Mouse (Mus musculus): ENCODE measurements around the gene Cope. TPM values are rescaled to one million over a fixed set of nuclear protein-coding genes. Genes with fewer than 3 reads are reported as not detected.

The Cope gene
- polyA plus RNA-seq, 1 experiment from 2014 or later: 271 TPM

DNA sequence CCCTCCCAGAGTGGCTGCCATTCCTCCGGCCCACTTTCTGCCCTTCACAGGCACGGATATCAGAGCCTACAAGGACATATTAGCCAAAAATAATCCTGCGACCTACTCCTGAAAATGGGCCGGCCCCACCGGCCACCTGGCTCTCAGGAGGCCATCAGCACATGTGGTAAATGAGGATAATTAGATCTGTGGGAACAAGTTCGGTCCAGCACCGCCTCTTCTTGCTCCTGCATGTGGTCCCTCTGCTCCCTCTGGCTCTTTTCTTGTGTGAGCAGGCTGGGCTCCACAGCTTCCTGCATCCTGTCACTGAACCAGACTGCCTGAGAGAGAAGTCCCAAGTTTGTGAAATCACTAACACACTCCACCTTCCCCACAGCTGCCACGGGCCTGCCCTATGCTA, 23.1 kb upstream of the Cope start:
- Histone ChIP-seq H3K4me1 (replicated peaks) (peaks cover 19% of the 10 kb centered on the region), H3K9me3 (no peaks in the 10 kb centered on the region), H3K9ac (0 out of 2 replicates have a peak overlapping the region, but pooled peaks have one; percentile 17), H3K27me3 (no peaks in the 10 kb centered on the region), H3K27ac (replicated peaks) (no peak overlapping the region), H3K4me2 (no peak overlapping the region), H3K36me3 (no peaks in the 10 kb centered on the region), H3K4me3 (no peak overlapping the region)
- ATAC-seq (ENCODE audit: low read depth): no peak
- 69% methylated on average over 8 of the region's 8 CpGs for WGBS

- Histone ChIP-seq H3K9me3 (no peaks in the 10 kb centered on the region), H3K27ac (replicated peaks) (peak overlapping the region; percentile 24), H3K36me3 (peaks cover 13% of the 10 kb centered on the region), H3K9ac (no peak overlapping the region), H3K27me3 (no peaks in the 10 kb centered on the region), H3K4me2 (no peak overlapping the region), H3K4me3 (no peak overlapping the region), H3K4me1 (replicated peaks) (peaks cover 27% of the 10 kb centered on the region)
- WGBS: 46% methylated on average over 3 of the region's 3 CpGs
- ATAC-seq (ENCODE audit: low read depth): no peak
Observed at GRCm38 (mm10) chr8:70281001-70281400, 21.3 kb upstream of the Cope start.

DNA sequence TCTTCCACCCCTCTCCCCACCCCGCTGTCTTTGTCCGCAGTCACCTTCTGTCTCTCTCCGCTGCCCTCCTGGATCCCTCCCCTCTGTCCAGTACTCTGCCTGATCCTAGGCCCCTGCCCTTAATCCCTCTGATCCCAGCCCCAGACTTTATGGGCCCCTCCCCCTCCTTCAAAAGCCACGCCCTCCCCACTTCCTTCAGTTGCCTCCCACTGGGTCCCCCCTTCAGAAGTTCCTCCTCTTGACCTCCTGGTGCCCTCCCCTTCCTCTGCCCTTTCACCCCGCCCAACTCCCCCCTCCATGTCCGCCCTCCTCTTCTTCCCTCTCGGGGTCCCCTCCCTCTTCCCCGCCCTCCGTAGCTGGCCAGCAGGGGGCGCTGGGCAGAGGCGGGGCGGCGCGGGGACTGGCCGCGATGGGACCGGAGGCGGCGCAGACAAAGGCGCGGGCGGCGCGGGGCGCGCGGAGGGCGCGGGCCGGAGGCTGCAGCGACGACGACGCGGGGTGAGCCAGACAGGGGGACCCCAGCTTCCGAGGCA, 19.6 kb upstream of the Cope start, which contains the start of gene Homer3:
TSS of gene Homer3 (plus strand) at position 225 of the 533 bp plus-strand sequence.
- Histone ChIP-seq H3K27ac (replicated peaks) (peak within 1 kb of the TSS; percentile 50), H3K4me3 (peak within 1 kb of the TSS; percentile 76), H3K27me3 (no peaks in the 10 kb centered on the region), H3K9me3 (no peaks in the 10 kb centered on the region), H3K4me2 (peak within 1 kb of the TSS; percentile 89), H3K36me3 (peaks cover 29% of the 10 kb centered on the region), H3K4me1 (replicated peaks) (peaks cover 27% of the 10 kb centered on the region), H3K9ac (peak within 1 kb of the TSS; percentile 88)
- 2% methylated on average over 35 of the region's 36 CpGs for WGBS
- ATAC-seq (ENCODE audit: low read depth): peak; percentile 88

DNA sequence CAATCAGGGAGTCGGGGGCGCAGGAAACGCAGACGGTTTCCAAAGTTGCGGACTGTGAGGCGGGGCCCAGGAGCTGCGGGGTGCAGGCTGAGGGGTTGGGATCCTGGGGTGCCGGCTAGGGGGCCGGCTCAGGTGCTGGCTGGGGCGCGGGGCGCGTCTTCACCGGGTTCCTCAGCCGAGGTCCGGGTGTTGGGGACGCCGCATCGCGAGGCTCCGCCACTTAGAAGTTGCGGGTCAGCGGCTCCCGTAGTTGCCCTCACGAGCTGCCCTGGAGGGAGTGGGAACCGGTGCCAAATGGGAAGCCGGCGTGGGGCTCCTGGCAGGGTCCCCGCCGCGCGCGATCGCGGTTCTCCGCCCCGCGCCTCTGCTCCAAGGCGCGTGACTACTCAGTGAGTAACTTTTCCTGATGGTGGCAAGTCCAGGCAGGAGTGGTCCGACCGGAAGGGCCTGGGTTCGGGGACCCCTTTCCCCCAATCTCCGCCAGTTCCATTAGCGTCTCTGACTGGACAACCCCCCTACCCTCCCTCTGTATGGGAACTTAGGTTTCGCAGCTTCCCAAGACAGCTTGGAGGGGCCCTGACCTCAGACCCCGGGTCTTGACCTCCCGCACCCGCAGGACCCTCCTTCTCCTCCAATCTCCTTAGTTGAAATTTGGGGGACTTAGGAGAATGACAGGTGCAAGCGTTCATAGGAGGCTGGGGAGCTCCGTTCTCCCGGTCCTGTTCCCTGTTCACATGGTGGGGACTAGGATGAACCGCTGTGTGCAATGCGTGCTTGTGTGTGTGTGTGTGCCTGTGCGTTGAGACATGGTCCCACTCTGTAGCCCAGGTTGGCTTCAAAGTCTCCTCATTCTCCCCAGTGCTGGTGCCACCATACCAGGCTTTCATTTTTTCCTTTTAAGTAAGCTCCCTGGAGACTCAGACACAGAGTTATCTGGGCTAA, 18.9 kb upstream of the Cope start:
- peaks cover 37% of the 10 kb centered on the region for H3K36me3 ChIP-seq
- H3K4me3 ChIP-seq: peak overlapping the region; percentile 76
- WGBS: under 1% methylated on average over 55 of the region's 55 CpGs
- H3K9me3 ChIP-seq: no peaks in the 10 kb centered on the region
- H3K27ac ChIP-seq (replicated peaks): peak overlapping the region; percentile 50; the same call in 1 of the 2 replicates
- peak overlapping the region; percentile 88 for H3K9ac ChIP-seq
- ATAC-seq (ENCODE audit: low read depth): peak; percentile 74
- H3K4me1 ChIP-seq (replicated peaks): peaks cover 23% of the 10 kb centered on the region
- H3K27me3 ChIP-seq: no peaks in the 10 kb centered on the region
- H3K4me2 ChIP-seq: peak overlapping the region; percentile 89

DNA sequence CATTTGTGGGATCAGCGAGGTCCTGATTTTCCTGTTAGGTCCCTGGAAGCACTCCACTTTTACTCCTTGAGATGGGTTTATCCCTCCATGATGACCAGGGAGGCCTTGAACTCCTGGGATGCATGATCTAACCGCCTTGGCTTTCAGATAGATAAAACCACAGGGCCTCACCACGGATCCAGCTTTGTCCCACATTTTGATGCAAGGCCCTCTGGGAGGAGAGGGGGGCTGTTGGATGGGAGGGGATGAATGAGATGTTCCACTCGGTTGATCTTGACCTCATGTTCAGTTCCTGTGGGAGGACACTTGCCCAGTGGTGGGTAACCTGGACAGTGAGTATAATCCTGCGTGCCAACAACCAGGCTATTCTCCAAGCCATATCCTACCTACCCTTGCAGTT, 17.9 kb upstream of the Cope start:
- Histone ChIP-seq H3K36me3 (peaks cover 47% of the 10 kb centered on the region), H3K27me3 (no peaks in the 10 kb centered on the region), H3K4me3 (peak overlapping the region; percentile 76; the same call in 1 of the 2 replicates), H3K4me2 (peak overlapping the region; percentile 89), H3K4me1 (replicated peaks) (peaks cover 23% of the 10 kb centered on the region), H3K9me3 (no peaks in the 10 kb centered on the region), H3K9ac (no peak overlapping the region), H3K27ac (replicated peaks) (no peak overlapping the region)
- 80% methylated on average over 5 of the region's 5 CpGs for WGBS
- ATAC-seq (ENCODE audit: low read depth): no peak

- H3K9me3 ChIP-seq: no peaks in the 10 kb centered on the region
- no peak overlapping the region for H3K4me2 ChIP-seq
- H3K4me1 ChIP-seq (replicated peaks): peaks cover 23% of the 10 kb centered on the region
- no peak overlapping the region for H3K9ac ChIP-seq
- no peak overlapping the region for H3K4me3 ChIP-seq
- ATAC-seq (ENCODE audit: low read depth): no peak
- WGBS: 98% methylated on average over 15 of the region's 15 CpGs
- no peak overlapping the region for H3K27ac ChIP-seq (replicated peaks)
- H3K27me3 ChIP-seq: no peaks in the 10 kb centered on the region
- peaks cover 55% of the 10 kb centered on the region for H3K36me3 ChIP-seq
Observed at GRCm38 (mm10) chr8:70285304-70285703, 17.0 kb upstream of the Cope start.

DNA sequence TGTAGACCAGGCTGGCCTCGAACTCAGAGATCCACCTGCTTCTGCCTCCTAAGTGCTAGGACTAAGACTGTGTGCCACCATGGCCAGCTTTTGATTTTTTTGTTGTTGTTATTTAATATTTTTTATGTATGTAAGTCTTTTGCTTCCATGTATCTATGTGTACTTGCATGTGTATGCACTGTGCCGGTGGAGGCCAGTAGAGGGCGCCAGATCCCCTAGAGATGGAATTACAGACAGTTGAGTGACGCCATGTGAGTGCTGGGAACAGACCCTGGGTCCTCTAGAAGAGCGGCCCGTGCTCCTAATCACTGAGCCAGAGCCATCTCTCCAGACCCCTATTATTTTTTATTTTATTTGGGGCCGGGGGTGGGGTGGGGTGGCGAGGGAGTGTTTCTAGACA, 15.6 kb upstream of the Cope start:
- Histone ChIP-seq H3K27me3 (no peaks in the 10 kb centered on the region), H3K36me3 (peaks cover 69% of the 10 kb centered on the region), H3K4me2 (no peak overlapping the region), H3K9me3 (no peaks in the 10 kb centered on the region), H3K4me3 (no peak overlapping the region), H3K4me1 (replicated peaks) (peaks cover 23% of the 10 kb centered on the region), H3K9ac (no peak overlapping the region), H3K27ac (replicated peaks) (no peak overlapping the region)
- WGBS: 94% methylated on average over 8 of the region's 8 CpGs
- no peak for ATAC-seq (ENCODE audit: low read depth)

- WGBS: 79% methylated on average over 5 of the region's 5 CpGs
- peaks cover 95% of the 10 kb centered on the region for H3K36me3 ChIP-seq
- no peak overlapping the region for H3K4me2 ChIP-seq
- H3K27me3 ChIP-seq: no peaks in the 10 kb centered on the region
- no peak for ATAC-seq (ENCODE audit: low read depth)
- H3K27ac ChIP-seq (replicated peaks): no peak overlapping the region
- no peaks in the 10 kb centered on the region for H3K9me3 ChIP-seq
- no peaks in the 10 kb centered on the region for H3K4me1 ChIP-seq (replicated peaks)
- no peak overlapping the region for H3K9ac ChIP-seq
- no peak overlapping the region for H3K4me3 ChIP-seq
Observed at GRCm38 (mm10) chr8:70293988-70294405, 8.3 kb upstream of the Cope start.

GRCm38 (mm10) chr8:70300881-70301280, 1.4 kb upstream of the Cope start:
- Histone ChIP-seq H3K36me3 (peaks cover 56% of the 10 kb centered on the region), H3K4me2 (peak overlapping the region; percentile 96), H3K4me3 (no peak overlapping the region), H3K4me1 (replicated peaks) (peaks cover 30% of the 10 kb centered on the region), H3K27ac (replicated peaks) (no peak overlapping the region), H3K9me3 (no peaks in the 10 kb centered on the region), H3K9ac (no peak overlapping the region), H3K27me3 (no peaks in the 10 kb centered on the region)
- no peak for ATAC-seq (ENCODE audit: low read depth)
- WGBS: 77% methylated on average over 3 of the region's 3 CpGs

DNA sequence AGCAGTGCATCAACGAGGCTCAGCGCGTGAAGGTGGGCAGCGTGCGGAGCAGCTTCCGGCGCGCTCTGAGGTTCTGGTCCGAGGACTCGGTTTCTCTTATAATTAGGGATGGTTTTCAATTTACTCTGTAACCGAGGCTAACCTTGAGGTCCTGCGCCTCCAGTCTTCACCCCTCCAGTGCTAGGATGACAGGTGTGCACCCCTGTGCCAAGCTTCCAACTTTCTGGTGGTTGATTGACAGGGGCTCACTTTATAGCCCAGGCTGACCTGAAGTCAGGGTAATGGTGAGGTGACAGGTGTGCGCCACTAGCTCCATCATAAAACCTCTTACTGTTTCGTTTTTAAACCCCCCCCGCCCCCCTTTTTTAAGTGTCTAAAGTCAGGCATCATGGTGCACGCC, 583 bp downstream of the Cope start:
- Histone ChIP-seq H3K9me3 (no peaks in the 10 kb centered on the region), H3K9ac (peak overlapping the region; percentile 86), H3K27ac (replicated peaks) (peak overlapping the region; percentile 67), H3K36me3 (peaks cover 53% of the 10 kb centered on the region), H3K4me3 (peak overlapping the region; percentile 91), H3K4me1 (replicated peaks) (peaks cover 30% of the 10 kb centered on the region), H3K27me3 (no peaks in the 10 kb centered on the region), H3K4me2 (peak overlapping the region; percentile 96)
- WGBS: 4% methylated on average over 16 of the region's 16 CpGs
- peak; percentile 54 for ATAC-seq (ENCODE audit: low read depth)

DNA sequence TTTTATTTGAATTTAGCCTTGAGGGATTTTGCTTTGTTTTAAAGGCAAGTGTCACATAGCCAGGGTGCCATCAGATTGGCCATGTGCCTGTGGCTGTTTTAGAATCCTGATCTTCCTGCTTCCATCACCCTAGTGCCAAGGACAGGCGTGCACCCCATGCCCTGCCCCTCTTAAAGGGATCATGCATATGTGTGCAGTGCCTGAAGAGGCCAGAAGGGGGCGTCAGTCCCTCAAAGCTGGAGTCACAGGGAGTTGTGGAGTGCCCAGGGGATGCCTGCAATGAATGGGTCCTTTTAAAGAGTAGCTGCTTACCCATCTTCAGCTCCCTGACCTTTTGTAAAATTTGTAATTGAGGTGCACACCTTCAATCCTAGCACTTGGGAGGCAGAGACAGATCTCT, 7.0 kb downstream of the Cope start:
- Histone ChIP-seq H3K9me3 (no peaks in the 10 kb centered on the region), H3K4me2 (no peak overlapping the region), H3K4me3 (no peak overlapping the region), H3K27ac (replicated peaks) (no peak overlapping the region), H3K36me3 (peaks cover 88% of the 10 kb centered on the region), H3K27me3 (no peaks in the 10 kb centered on the region), H3K4me1 (replicated peaks) (peaks cover 3% of the 10 kb centered on the region), H3K9ac (no peak overlapping the region)
- no peak for ATAC-seq (ENCODE audit: low read depth)
- 30% methylated on average over 2 of the region's 2 CpGs for WGBS

DNA sequence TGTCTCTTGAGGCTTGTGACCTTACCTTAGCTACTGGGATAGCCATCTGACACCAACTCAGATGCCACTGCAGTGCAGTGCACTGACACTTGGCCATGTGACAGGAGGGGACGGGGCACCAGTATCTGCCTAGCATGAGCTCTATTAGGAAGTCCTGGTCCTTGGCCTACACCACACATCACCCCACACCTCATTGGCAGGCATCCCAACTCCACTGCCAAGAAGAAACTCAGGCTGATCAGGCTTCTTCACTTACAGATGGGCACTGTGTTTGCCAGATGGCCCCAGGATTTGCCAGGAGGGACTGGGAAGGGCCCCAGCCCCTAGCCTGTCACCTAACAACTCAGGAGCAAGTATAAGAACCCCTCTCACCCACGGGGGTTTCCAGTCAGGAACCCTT, 11.1 kb downstream of the Cope start:
- ATAC-seq (ENCODE audit: low read depth): no peak
- Histone ChIP-seq H3K9ac (no peak overlapping the region), H3K4me3 (no peak overlapping the region), H3K27ac (replicated peaks) (no peak overlapping the region), H3K27me3 (no peaks in the 10 kb centered on the region), H3K4me2 (no peak overlapping the region), H3K9me3 (no peaks in the 10 kb centered on the region), H3K36me3 (peaks cover 54% of the 10 kb centered on the region), H3K4me1 (replicated peaks) (peaks cover 36% of the 10 kb centered on the region)
- 90% methylated on average over 2 of the region's 2 CpGs for WGBS

Measured in neural tube, embryonic 13.5 days (tissue).